Mouse (Mus musculus): ENCODE data around the gene Tada2a. TPM values are rescaled to one million over a fixed set of nuclear protein-coding genes. Genes with fewer than 3 reads are reported as not detected.

Gene Tada2a
- polyA plus RNA-seq, 1 experiment from 2014 or later = 31.0 TPM

- no peaks in the 10 kb centered on the region for H3K4me1 ChIP-seq (ENCODE audit: control insufficient read depth, insufficient read depth, low read length)
- ATAC-seq (ENCODE audit: low FRiP score, low TSS enrichment) (no peak), DNase-seq (no peak)
- no peaks in the 10 kb centered on the region for H3K27me3 ChIP-seq (ENCODE audit: control insufficient read depth, insufficient read depth, low read length)
- H3K4me3 ChIP-seq (replicated peaks; ENCODE audit: low read depth, low read length) = no peak overlapping the region
- H3K27ac ChIP-seq (replicated peaks; ENCODE audit: low read depth, low read length) = no peak overlapping the region
- H3K4me2 ChIP-seq (ENCODE audit: low read length) = no peak overlapping the region
- H3K9ac ChIP-seq (replicated peaks; ENCODE audit: low read length) = no peak overlapping the region
- peaks cover 46% of the 10 kb centered on the region for H3K36me3 ChIP-seq (ENCODE audit: control insufficient read depth, insufficient read depth, low read length)
- H3K9me3 ChIP-seq (ENCODE audit: control insufficient read depth, low read length) = no peaks in the 10 kb centered on the region
- 83% methylated on average over 5 of the region's 5 CpGs for WGBS
Measured at GRCm38 (mm10) chr11:84097251-84097998, 32.0 kb downstream of the Tada2a start.

- no peaks in the 10 kb centered on the region for H3K27me3 ChIP-seq (ENCODE audit: control insufficient read depth, insufficient read depth, low read length)
- ATAC-seq (ENCODE audit: low FRiP score, low TSS enrichment) = no peak
- no peaks in the 10 kb centered on the region for H3K9me3 ChIP-seq (ENCODE audit: control insufficient read depth, low read length)
- no peak overlapping the region for H3K4me3 ChIP-seq (replicated peaks; ENCODE audit: low read depth, low read length)
- H3K27ac ChIP-seq (replicated peaks; ENCODE audit: low read depth, low read length) = no peak overlapping the region
- no peak overlapping the region for H3K9ac ChIP-seq (replicated peaks; ENCODE audit: low read length)
- DNase-seq = no peak
- 82% methylated on average over 4 of the region's 4 CpGs for WGBS
- peaks cover 41% of the 10 kb centered on the region for H3K36me3 ChIP-seq (ENCODE audit: control insufficient read depth, insufficient read depth, low read length)
- no peaks in the 10 kb centered on the region for H3K4me1 ChIP-seq (ENCODE audit: control insufficient read depth, insufficient read depth, low read length)
- H3K4me2 ChIP-seq (ENCODE audit: low read length) = no peak overlapping the region
Measured at GRCm38 (mm10) chr11:84095084-84095483, 34.3 kb downstream of the Tada2a start.

GRCm38 (mm10) chr11:84090572-84090971, 38.8 kb downstream of the Tada2a start:
- Histone ChIP-seq H3K9ac (replicated peaks; ENCODE audit: low read length) (no peak overlapping the region), H3K4me3 (replicated peaks; ENCODE audit: low read depth, low read length) (no peak overlapping the region), H3K27me3 (ENCODE audit: control insufficient read depth, insufficient read depth, low read length) (no peaks in the 10 kb centered on the region), H3K4me1 (ENCODE audit: control insufficient read depth, insufficient read depth, low read length) (no peaks in the 10 kb centered on the region), H3K4me2 (ENCODE audit: low read length) (no peak overlapping the region), H3K9me3 (ENCODE audit: control insufficient read depth, low read length) (no peaks in the 10 kb centered on the region), H3K36me3 (ENCODE audit: control insufficient read depth, insufficient read depth, low read length) (peaks cover 56% of the 10 kb centered on the region), H3K27ac (replicated peaks; ENCODE audit: low read depth, low read length) (no peak overlapping the region)
- no peak for DNase-seq
- ATAC-seq (ENCODE audit: low FRiP score, low TSS enrichment) = no peak
- WGBS = 92% methylated on average over 8 of the region's 8 CpGs

GRCm38 (mm10) chr11:84081901-84082300, 47.5 kb downstream of the Tada2a start:
- Histone ChIP-seq H3K36me3 (ENCODE audit: control insufficient read depth, insufficient read depth, low read length) (peaks cover 44% of the 10 kb centered on the region), H3K27ac (replicated peaks; ENCODE audit: low read depth, low read length) (no peak overlapping the region), H3K4me2 (ENCODE audit: low read length) (no peak overlapping the region), H3K9ac (replicated peaks; ENCODE audit: low read length) (no peak overlapping the region), H3K4me3 (replicated peaks; ENCODE audit: low read depth, low read length) (no peak overlapping the region), H3K4me1 (ENCODE audit: control insufficient read depth, insufficient read depth, low read length) (no peaks in the 10 kb centered on the region), H3K27me3 (ENCODE audit: control insufficient read depth, insufficient read depth, low read length) (no peaks in the 10 kb centered on the region), H3K9me3 (ENCODE audit: control insufficient read depth, low read length) (no peaks in the 10 kb centered on the region)
- DNase-seq (no peak), ATAC-seq (ENCODE audit: low FRiP score, low TSS enrichment) (no peak)
- WGBS = 92% methylated on average over 5 of the region's 5 CpGs

- Histone ChIP-seq H3K4me3 (replicated peaks; ENCODE audit: low read depth, low read length) (no peak overlapping the region), H3K9ac (replicated peaks; ENCODE audit: low read length) (no peak overlapping the region), H3K27ac (replicated peaks; ENCODE audit: low read depth, low read length) (no peak overlapping the region), H3K36me3 (ENCODE audit: control insufficient read depth, insufficient read depth, low read length) (peaks cover 40% of the 10 kb centered on the region), H3K4me1 (ENCODE audit: control insufficient read depth, insufficient read depth, low read length) (no peaks in the 10 kb centered on the region), H3K27me3 (ENCODE audit: control insufficient read depth, insufficient read depth, low read length) (no peaks in the 10 kb centered on the region), H3K4me2 (ENCODE audit: low read length) (no peak overlapping the region), H3K9me3 (ENCODE audit: control insufficient read depth, low read length) (no peaks in the 10 kb centered on the region)
- DNase-seq (no peak), ATAC-seq (ENCODE audit: low FRiP score, low TSS enrichment) (no peak)
- WGBS = 93% methylated on average over 3 of the region's 3 CpGs
Measured at GRCm38 (mm10) chr11:84080327-84080726, 49.1 kb downstream of the Tada2a start.

- H3K36me3 ChIP-seq (ENCODE audit: control insufficient read depth, insufficient read depth, low read length) = peaks cover 38% of the 10 kb centered on the region
- no peak overlapping the region for H3K9ac ChIP-seq (replicated peaks; ENCODE audit: low read length)
- no peak for DNase-seq
- no peak overlapping the region for H3K4me2 ChIP-seq (ENCODE audit: low read length)
- no peaks in the 10 kb centered on the region for H3K9me3 ChIP-seq (ENCODE audit: control insufficient read depth, low read length)
- no peak overlapping the region for H3K4me3 ChIP-seq (replicated peaks; ENCODE audit: low read depth, low read length)
- no peak overlapping the region for H3K27ac ChIP-seq (replicated peaks; ENCODE audit: low read depth, low read length)
- ATAC-seq (ENCODE audit: low FRiP score, low TSS enrichment) = no peak
- no peaks in the 10 kb centered on the region for H3K4me1 ChIP-seq (ENCODE audit: control insufficient read depth, insufficient read depth, low read length)
- WGBS = 89% methylated on average over 4 of the region's 4 CpGs
- H3K27me3 ChIP-seq (ENCODE audit: control insufficient read depth, insufficient read depth, low read length) = no peaks in the 10 kb centered on the region
Measured at GRCm38 (mm10) chr11:84079887-84080286, 49.5 kb downstream of the Tada2a start.

- 94% methylated on average over 11 of the region's 11 CpGs for WGBS
- Histone ChIP-seq H3K9me3 (ENCODE audit: control insufficient read depth, low read length) (no peaks in the 10 kb centered on the region), H3K4me2 (ENCODE audit: low read length) (no peak overlapping the region), H3K36me3 (ENCODE audit: control insufficient read depth, insufficient read depth, low read length) (peaks cover 33% of the 10 kb centered on the region), H3K27me3 (ENCODE audit: control insufficient read depth, insufficient read depth, low read length) (no peaks in the 10 kb centered on the region), H3K4me3 (replicated peaks; ENCODE audit: low read depth, low read length) (no peak overlapping the region), H3K27ac (replicated peaks; ENCODE audit: low read depth, low read length) (no peak overlapping the region), H3K4me1 (ENCODE audit: control insufficient read depth, insufficient read depth, low read length) (no peaks in the 10 kb centered on the region), H3K9ac (replicated peaks; ENCODE audit: low read length) (no peak overlapping the region)
- ATAC-seq (ENCODE audit: low FRiP score, low TSS enrichment) (no peak), DNase-seq (no peak)
Measured at GRCm38 (mm10) chr11:84079361-84079760, 50.0 kb downstream of the Tada2a start.

- no peaks in the 10 kb centered on the region for H3K9me3 ChIP-seq (ENCODE audit: control insufficient read depth, low read length)
- no peak overlapping the region for H3K27ac ChIP-seq (replicated peaks; ENCODE audit: low read depth, low read length)
- ATAC-seq (ENCODE audit: low FRiP score, low TSS enrichment) (no peak), DNase-seq (no peak)
- H3K27me3 ChIP-seq (ENCODE audit: control insufficient read depth, insufficient read depth, low read length) = no peaks in the 10 kb centered on the region
- no peak overlapping the region for H3K4me2 ChIP-seq (ENCODE audit: low read length)
- WGBS = 91% methylated on average over 9 of the region's 9 CpGs
- H3K36me3 ChIP-seq (ENCODE audit: control insufficient read depth, insufficient read depth, low read length) = peaks cover 25% of the 10 kb centered on the region
- no peak overlapping the region for H3K4me3 ChIP-seq (replicated peaks; ENCODE audit: low read depth, low read length)
- no peaks in the 10 kb centered on the region for H3K4me1 ChIP-seq (ENCODE audit: control insufficient read depth, insufficient read depth, low read length)
- no peak overlapping the region for H3K9ac ChIP-seq (replicated peaks; ENCODE audit: low read length)
Measured at GRCm38 (mm10) chr11:84078601-84079000, 50.8 kb downstream of the Tada2a start.

- ATAC-seq (ENCODE audit: low FRiP score, low TSS enrichment) (no peak), DNase-seq (no peak)
- peaks cover 19% of the 10 kb centered on the region for H3K36me3 ChIP-seq (ENCODE audit: control insufficient read depth, insufficient read depth, low read length)
- no peak overlapping the region for H3K9ac ChIP-seq (replicated peaks; ENCODE audit: low read length)
- H3K27ac ChIP-seq (replicated peaks; ENCODE audit: low read depth, low read length) = no peak overlapping the region
- H3K9me3 ChIP-seq (ENCODE audit: control insufficient read depth, low read length) = no peaks in the 10 kb centered on the region
- no peak overlapping the region for H3K4me3 ChIP-seq (replicated peaks; ENCODE audit: low read depth, low read length)
- H3K4me1 ChIP-seq (ENCODE audit: control insufficient read depth, insufficient read depth, low read length) = no peaks in the 10 kb centered on the region
- no peak overlapping the region for H3K4me2 ChIP-seq (ENCODE audit: low read length)
- whole genome bisulfite sequencing = 83% methylated on average over 2 of the region's 2 CpGs
- H3K27me3 ChIP-seq (ENCODE audit: control insufficient read depth, insufficient read depth, low read length) = no peaks in the 10 kb centered on the region
Measured at GRCm38 (mm10) chr11:84077008-84077407, 52.4 kb downstream of the Tada2a start.
